In the genomic region with DNA sequence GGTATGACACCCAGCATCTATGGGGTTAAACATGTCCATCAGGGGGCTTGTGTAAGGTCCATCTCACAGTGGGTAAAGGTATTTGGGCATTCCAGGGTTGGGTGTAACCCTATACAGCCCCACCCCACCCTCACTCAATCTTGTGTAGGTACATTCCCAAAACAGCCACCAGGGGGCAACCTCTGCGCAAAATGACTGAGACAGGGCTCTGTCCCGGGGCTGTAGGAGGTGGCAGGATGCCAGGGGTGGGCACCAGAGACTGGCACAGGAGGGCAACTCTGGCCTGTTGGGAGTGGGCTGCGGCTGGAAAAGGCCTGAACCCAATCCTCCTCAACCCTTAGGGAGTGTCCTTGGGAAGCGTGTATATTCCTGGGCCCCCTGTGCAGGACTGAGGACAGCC, we compare ENCODE assay signal across 9 mouse cellular contexts. TPM values are rescaled to one million over a fixed set of nuclear protein-coding genes. Genes with fewer than 3 reads are reported as not detected.
A peak's percentile ranks its signal among the peaks of the same experiment; 100 is the strongest.
DNase-seq lines count a peak whose midpoint lies in the region; ATAC-seq and TF ChIP-seq lines count a peak whose summit lies in the region.
"Had no signal": no experiment of that assay in that cellular context is flagged by ENCODE, and none has a peak within 500 bp of the region (broad histone marks: within the 10 kb centered on the region; RNA-seq: fewer than 3 reads in every experiment).

No protein-coding gene starts in this region.

- peak; percentile 94 for TF ChIP-seq CTCF in layer of hippocampus, adult 2 months (conservative IDR thresholded peaks at IDR 0.05)

- no peak overlapping the region for H3K4me3 ChIP-seq in layer of hippocampus, adult 2 months

- ATAC-seq in frontal cortex, adult (ENCODE audit: low TSS enrichment): no peak
- peak; percentile 75 for ATAC-seq in megakaryocyte, adult 5-6 weeks (ENCODE audit: poor library complexity, severe bottlenecking)
- ATAC-seq: Patski had no signal

- no peak overlapping the region for H3K27ac ChIP-seq in layer of hippocampus, adult 2 months

- peak; percentile 59 for DNase-seq in frontal cortex, postnatal 25 days (ENCODE audit: low spot score in 2 of 2)
- DNase-seq in R1 (ENCODE audit: low read depth, low spot score): peak; percentile 82
- peak; percentile 73 to 76 for DNase-seq in cerebellum, postnatal 36 days
- peak; percentile 48 to 53 for DNase-seq in gastrocnemius, postnatal 36 days
- DNase-seq in layer of hippocampus, adult 2 months (ENCODE audit: low spot score in 2 of 2): peak; percentile 47 to 71
- DNase-seq in spleen, adult 12 weeks (ENCODE audit: low spot score): peak; percentile 64

- intact Hi-C loops in gastrocnemius, postnatal 36 days (cut with DNase I): loop anchor here (1.0 kb wide), 1 partner anchor 44 kb away; no protein-coding TSS in a partner anchor

RNA-seq across cellular contexts. Expression of a gene that starts 2.0 kb away (rescaled TPM):
- 1 to 10 TPM; 5.0 to 7.0 TPM for total RNA-seq in gastrocnemius, postnatal 36 days (2021)
- total RNA-seq in layer of hippocampus, adult 2 months (2021): 1 to 10 TPM; 3.3 to 3.5 TPM
- total RNA-seq in megakaryocyte, adult 5-6 weeks (2015): not detected in 2 replicates
- total RNA-seq in megakaryocyte, adult 5-6 weeks (2017): 0.04 and 0.15 TPM in 2 replicates

RNA-seq across cellular contexts. Expression of a gene that starts 8.3 kb away (rescaled TPM):
- under 1 TPM; 0.31 to 0.64 TPM for total RNA-seq in gastrocnemius, postnatal 36 days (2021)
- 10 to 100 TPM; 12.8 to 13.2 TPM for total RNA-seq in layer of hippocampus, adult 2 months (2021)
- total RNA-seq in megakaryocyte, adult 5-6 weeks (2015): 0.16 and 0.32 TPM in 2 replicates
- 0.40 and 0.69 TPM in 2 replicates for total RNA-seq in megakaryocyte, adult 5-6 weeks (2017)

RNA-seq across cellular contexts. Expression of a gene that starts 28.7 kb away (rescaled TPM):
- 1 to 10 TPM; 2.1 to 3.0 TPM for total RNA-seq in gastrocnemius, postnatal 36 days (2021)
- 10 to 100 TPM in 1 of 2 experiments, 1 to 10 TPM in 1; 7.1 to 10.8 TPM for total RNA-seq in layer of hippocampus, adult 2 months (2021)
- 62.0 and 67.7 TPM in 2 replicates for total RNA-seq in megakaryocyte, adult 5-6 weeks (2015)
- 48.9 and 57.9 TPM in 2 replicates for total RNA-seq in megakaryocyte, adult 5-6 weeks (2017)

RNA-seq across cellular contexts. Expression of a gene that starts 40.0 kb away (rescaled TPM):
- total RNA-seq in gastrocnemius, postnatal 36 days (2021): 1 to 10 TPM; 2.3 to 3.0 TPM
- total RNA-seq in layer of hippocampus, adult 2 months (2021): 1 to 10 TPM; 8.6 to 9.7 TPM
- 532 and 545 TPM in 2 replicates for total RNA-seq in megakaryocyte, adult 5-6 weeks (2015)
- total RNA-seq in megakaryocyte, adult 5-6 weeks (2017): 316 and 364 TPM in 2 replicates

Comparison
In these comparisons a context has a peak if more than half of its experiments do, and no peak if none do; other contexts are left out.
1. RNA of a gene that starts 8.3 kb away (total RNA-seq): 12.8 to 13.2 TPM in layer of hippocampus, adult 2 months; 0.31 to 0.64 TPM in gastrocnemius, postnatal 36 days and 0.16 to 0.69 TPM in megakaryocyte, adult 5-6 weeks; every median in the first group is over 4 times any median in the second.
2. RNA of a gene that starts 28.7 kb away (total RNA-seq): 48.9 to 67.7 TPM in megakaryocyte, adult 5-6 weeks; 7.1 to 10.8 TPM in layer of hippocampus, adult 2 months and 2.1 to 3.0 TPM in gastrocnemius, postnatal 36 days; every median in the first group is over 4 times any median in the second.
3. Peak in every context shown above with its lines, with median percentiles within 50 percentile points of each other: DNase-seq.